Mouse (Mus musculus): ENCODE results near the gene Ctnna3. TPM values are rescaled to one million over a fixed set of nuclear protein-coding genes. Genes with fewer than 3 reads are reported as not detected.

Gene Ctnna3
- total and polyA plus RNA-seq, 3 experiments = not detected

DNA sequence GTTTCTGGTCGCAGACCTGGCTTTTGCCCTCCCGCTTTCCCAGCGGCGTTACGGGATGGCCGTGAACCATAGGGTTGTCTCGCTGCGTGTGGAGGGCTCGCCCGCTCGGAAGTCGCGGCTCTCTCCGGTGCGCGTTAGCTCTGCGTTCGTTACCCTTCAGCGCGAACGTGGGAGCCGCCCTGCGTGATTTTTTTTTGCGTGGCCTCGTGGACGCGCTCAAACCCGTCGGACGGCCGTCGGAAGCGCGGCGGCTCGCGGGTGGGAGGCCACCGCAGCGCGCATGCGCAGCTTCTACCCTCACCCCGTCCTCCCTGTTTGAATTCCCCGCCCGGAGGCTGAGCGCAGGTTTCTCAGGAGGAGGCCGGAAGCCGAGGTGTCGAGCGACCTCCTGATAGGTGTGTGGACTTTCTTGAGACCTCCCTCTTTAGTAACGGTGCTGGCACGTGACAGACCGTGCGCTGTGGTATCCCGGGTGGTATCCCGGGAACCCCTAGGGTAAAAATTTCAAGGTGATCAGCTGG is at the start of gene Ctnna3 (continued):
- TF ChIP-seq MEF2A (IDR thresholded peaks at IDR 0.05; ENCODE audit: extremely low read depth, insufficient replicate concordance, low read depth, low read length, poor library complexity, severe bottlenecking) = no peak
- peak; percentile 7; the same call in 1 of the 2 replicates for TF ChIP-seq KAT2A (conservative IDR thresholded peaks at IDR 0.05; ENCODE audit: low read depth, low read length)
- peak; percentile 45; the same call in 1 of the 2 replicates for TF ChIP-seq MYB (IDR thresholded peaks at IDR 0.05; ENCODE audit: low read depth, low read length)
- no peak; the same call in 1 of the 2 replicates for TF ChIP-seq MAZ (IDR thresholded peaks at IDR 0.05; ENCODE audit: low read depth, low read length)

DNA sequence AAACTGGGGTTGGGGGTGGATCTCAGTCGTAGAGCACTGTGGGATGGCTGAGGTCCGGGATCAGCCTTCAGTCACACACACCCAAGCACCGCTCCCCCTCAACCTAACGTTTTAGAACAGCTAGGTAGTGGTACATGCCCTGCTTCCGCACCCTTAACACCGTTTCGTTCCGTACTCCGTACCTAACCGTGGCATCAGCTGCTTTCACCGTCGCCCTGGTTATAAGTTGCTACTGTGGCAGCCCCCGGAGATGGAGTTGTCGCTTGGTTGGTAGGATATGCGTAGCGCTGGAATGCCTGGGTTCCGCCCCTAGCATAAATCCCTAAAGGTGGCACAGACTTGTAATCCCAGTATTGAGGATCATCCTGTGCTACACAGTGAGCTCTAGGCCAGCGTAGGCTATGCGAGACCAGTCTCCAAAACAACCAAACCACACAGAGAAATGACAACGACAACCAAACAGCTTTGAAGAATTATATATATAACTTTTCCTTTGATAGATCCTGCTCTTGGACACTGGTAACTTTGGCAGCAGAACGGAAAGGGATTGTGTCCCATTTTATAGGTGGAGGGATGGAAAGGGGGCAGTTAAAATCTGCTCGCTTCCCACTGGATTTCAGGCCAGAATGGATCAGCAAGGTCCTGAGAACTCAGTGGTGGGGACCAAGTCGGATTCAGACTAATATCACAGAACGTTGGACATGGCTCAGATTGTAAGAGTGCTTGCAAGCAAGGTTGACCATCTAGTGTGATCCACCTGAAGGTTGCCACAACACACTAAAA is 48.2 kb upstream of the Ctnna3 start, which contains the start of gene Sirt1:
Gene Sirt1, minus strand, starts transcription at position 207 of the 783 bp plus-strand sequence.
- peak within 1 kb of the TSS; percentile 56 for H3K27ac ChIP-seq (ENCODE audit: control insufficient read depth, low read depth, low read length)

DNA sequence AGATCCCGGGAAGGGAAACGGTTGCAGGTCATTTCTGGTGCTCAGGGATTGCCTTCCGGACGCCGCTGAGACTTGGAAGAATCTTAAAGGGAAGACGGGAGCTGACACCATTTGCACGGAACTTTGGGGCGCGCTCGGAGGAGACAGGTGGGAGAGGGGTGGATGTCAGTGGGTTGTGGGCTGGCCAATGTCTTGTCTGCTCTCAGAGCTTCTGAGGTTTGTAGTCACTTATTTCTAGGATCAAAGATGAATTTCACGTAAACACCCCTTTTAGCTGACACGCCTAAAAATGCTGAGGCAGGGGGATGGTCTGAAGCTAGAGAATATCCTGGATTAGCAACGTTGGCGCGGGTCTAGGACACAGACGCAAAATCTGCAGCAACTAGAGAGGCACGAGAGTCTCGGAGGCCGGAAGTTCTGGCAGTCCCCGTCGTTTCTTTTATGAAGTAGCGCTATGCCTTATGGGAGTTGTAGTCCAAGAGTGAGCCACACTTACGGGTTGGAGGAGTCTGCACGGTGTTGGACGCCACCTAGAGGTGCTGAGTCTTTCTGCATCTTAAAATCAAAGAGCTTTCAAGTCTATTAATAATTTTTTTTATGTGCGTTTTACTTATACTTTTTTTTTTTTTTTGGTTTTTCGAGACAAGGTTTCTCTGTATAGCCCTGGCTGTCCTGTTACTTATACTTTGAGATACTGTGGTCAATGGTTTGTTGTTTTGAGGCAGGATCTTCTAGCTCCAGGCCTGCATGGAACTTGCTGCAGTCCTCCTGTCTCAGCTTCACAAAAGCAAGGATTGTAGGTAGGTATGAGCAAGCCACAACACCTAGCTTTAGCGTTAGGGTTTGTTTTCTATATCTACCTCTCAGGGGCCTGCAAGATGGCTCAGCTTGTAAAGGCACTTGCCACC is 47.3 kb upstream of the Ctnna3 start, which contains the start of gene Dnajc12:
Gene Dnajc12, plus strand, starts transcription at position 72 of the 908 bp plus-strand sequence.
- no peaks in the 10 kb centered on the region for H3K79me2 ChIP-seq (ENCODE audit: control insufficient read depth, insufficient read depth, low read length, poor library complexity)
- peak; percentile 99 for DNase-seq (ENCODE audit: low read depth, low spot score)
- H3K9ac ChIP-seq (ENCODE audit: control insufficient read depth, low read depth, low read length, poor library complexity, severe bottlenecking) = peak within 1 kb of the TSS; percentile 75
- peak within 1 kb of the TSS; percentile 58 to 72 for H3K4me3 ChIP-seq (ENCODE audit: control insufficient read depth in 1 of 2, insufficient read depth in 1 of 2, low read depth in 2 of 2, low read length in 2 of 2)
- peaks cover 0 to 3% of the 10 kb centered on the region in 2 experiments; a peak in 2 of 4 replicates for H3K36me3 ChIP-seq (ENCODE audit: control insufficient read depth in 1 of 2, insufficient read depth in 2 of 2, low read length in 2 of 2)
- H3K27ac ChIP-seq (ENCODE audit: control insufficient read depth, low read depth, low read length) = peak within 1 kb of the TSS; percentile 56
- no peaks in the 10 kb centered on the region for H3K9me3 ChIP-seq (replicated peaks; ENCODE audit: insufficient read depth, low read length)
- no peaks in the 10 kb centered on the region for H3K27me3 ChIP-seq (ENCODE audit: control insufficient read depth in 1 of 2, insufficient read depth in 2 of 2, low read length in 2 of 2)
- H3K4me1 ChIP-seq (ENCODE audit: control insufficient read depth in 1 of 2, insufficient read depth in 2 of 2, low read length in 2 of 2) = peaks cover 0 to 3% of the 10 kb centered on the region in 2 experiments; a peak in 1 of 4 replicates
- TF ChIP-seq SIN3A (IDR thresholded peaks at IDR 0.05; ENCODE audit: low read length) (peak; percentile 87), MYC (IDR thresholded peaks at IDR 0.05; ENCODE audit: low read depth, low read length) (peak; percentile 87), TCF12 (IDR thresholded peaks at IDR 0.05; ENCODE audit: low read depth, low read length) (peak; percentile 59; the same call in 1 of the 2 replicates), TAL1 (IDR thresholded peaks at IDR 0.05; ENCODE audit: low read length) (no peak), USF2 (IDR thresholded peaks at IDR 0.05; ENCODE audit: borderline replicate concordance in 1 of 2, insufficient read depth in 1 of 2, low read depth in 1 of 2, low read length in 2 of 2) (no peak), JUND (IDR thresholded peaks at IDR 0.05; ENCODE audit: low read depth, low read length) (no peak), POLR2AphosphoS2 (IDR thresholded peaks at IDR 0.05; ENCODE audit: low read length) (peak; percentile 71; the same call in 1 of the 2 replicates), RCOR1 (IDR thresholded peaks at IDR 0.05; ENCODE audit: low read depth, low read length) (no peak), ZC3H11A (IDR thresholded peaks at IDR 0.05; ENCODE audit: low read depth, low read length) (peak; percentile 46), MYB (IDR thresholded peaks at IDR 0.05; ENCODE audit: low read depth, low read length) (no peak), ELF1 (IDR thresholded peaks at IDR 0.05; ENCODE audit: low read depth, low read length) (peak; percentile 95), UBTF (IDR thresholded peaks at IDR 0.05; ENCODE audit: borderline replicate concordance, insufficient read depth, low read depth, low read length) (no peak), BHLHE40 (IDR thresholded peaks at IDR 0.05; ENCODE audit: borderline replicate concordance, low read depth, low read length) (no peak), GATA1 (IDR thresholded peaks at IDR 0.05; ENCODE audit: low read depth, low read length) (no peak), MAX (IDR thresholded peaks at IDR 0.05; ENCODE audit: low read length) (peak; percentile 63; the same call in 1 of the 2 replicates), POLR2A (IDR thresholded peaks at IDR 0.05; ENCODE audit: control insufficient read depth in 1 of 2, insufficient read depth in 1 of 2, low read depth in 1 of 2, low read length in 2 of 2, poor library complexity in 1 of 2) (peak; percentile 42 to 92; a peak in 3 of 4 replicates), MAFK (IDR thresholded peaks at IDR 0.05; ENCODE audit: borderline replicate concordance, low read depth, low read length) (no peak), ZKSCAN1 (IDR thresholded peaks at IDR 0.05; ENCODE audit: low read depth, low read length) (no peak), MAZ (IDR thresholded peaks at IDR 0.05; ENCODE audit: low read depth, low read length) (0 out of 2 replicates have a peak, but pooled peaks have one; percentile 32), NELFE (IDR thresholded peaks at IDR 0.05; ENCODE audit: low read depth, low read length) (peak; percentile 86)

More for the DNA sequence above, 48.2 kb upstream of the Ctnna3 start, which contains the start of gene Sirt1:
- peak within 1 kb of the TSS; percentile 58 to 72 for H3K4me3 ChIP-seq (ENCODE audit: control insufficient read depth in 1 of 2, insufficient read depth in 1 of 2, low read depth in 2 of 2, low read length in 2 of 2)
- peaks cover 0 to 3% of the 10 kb centered on the region in 2 experiments; a peak in 2 of 4 replicates for H3K36me3 ChIP-seq (ENCODE audit: control insufficient read depth in 1 of 2, insufficient read depth in 2 of 2, low read length in 2 of 2)
- H3K4me1 ChIP-seq (ENCODE audit: control insufficient read depth in 1 of 2, insufficient read depth in 2 of 2, low read length in 2 of 2) = peaks cover 0 to 3% of the 10 kb centered on the region in 2 experiments; a peak in 1 of 4 replicates
- DNase-seq (ENCODE audit: low read depth, low spot score) = peak; percentile 60
- peak within 1 kb of the TSS; percentile 75 for H3K9ac ChIP-seq (ENCODE audit: control insufficient read depth, low read depth, low read length, poor library complexity, severe bottlenecking)
- no peaks in the 10 kb centered on the region for H3K27me3 ChIP-seq (ENCODE audit: control insufficient read depth in 1 of 2, insufficient read depth in 2 of 2, low read length in 2 of 2)
- no peaks in the 10 kb centered on the region for H3K9me3 ChIP-seq (replicated peaks; ENCODE audit: insufficient read depth, low read length)
- no peak for TF ChIP-seq NRF1 (IDR thresholded peaks at IDR 0.05; ENCODE audit: insufficient read depth, low read depth, low read length, poor library complexity, severe bottlenecking)
- TF ChIP-seq NELFE (IDR thresholded peaks at IDR 0.05; ENCODE audit: low read depth, low read length) = 0 out of 2 replicates have a peak, but pooled peaks have one; percentile 19
- no peak for TF ChIP-seq ZMIZ1 (IDR thresholded peaks at IDR 0.05; ENCODE audit: low read depth, low read length)
- 0 out of 2 replicates have a peak, but pooled peaks have one; percentile 17 for TF ChIP-seq SIN3A (IDR thresholded peaks at IDR 0.05; ENCODE audit: low read length)
- H3K79me2 ChIP-seq (ENCODE audit: control insufficient read depth, insufficient read depth, low read length, poor library complexity) = no peaks in the 10 kb centered on the region
